ENCODE assay signal across 9 mouse cellular contexts in genomic region chr4:151129725-151130557, GRCm38 (mm10). TPM values are rescaled to one million over a fixed set of nuclear protein-coding genes. Genes with fewer than 3 reads are reported as not detected.
A peak's percentile ranks its signal among the peaks of the same experiment; 100 is the strongest.
DNase-seq lines count a peak whose midpoint lies in the region; ATAC-seq and TF ChIP-seq lines count a peak whose summit lies in the region.
"Had no signal": no experiment of that assay in that cellular context is flagged by ENCODE, and none has a peak within 500 bp of the region (broad histone marks: within the 10 kb centered on the region; RNA-seq: fewer than 3 reads in every experiment).

No protein-coding gene starts in this region.

- 68% methylated on average over 15 of the region's 16 CpGs for WGBS in intestine, embryonic 14.5 days
- WGBS in intestine, postnatal 0 days = 73% methylated on average over 16 of the region's 16 CpGs
- 62% methylated on average over 16 of the region's 16 CpGs for WGBS in embryonic facial prominence, embryonic 13.5 days
- 63% methylated on average over 16 of the region's 16 CpGs for WGBS in heart, embryonic 13.5 days
- WGBS in midbrain, embryonic 10.5 days = 76% methylated on average over 16 of the region's 16 CpGs

- DNase-seq in intestine, embryonic 14.5 days (ENCODE audit: low spot score) = no peak
- no peak for DNase-seq in midbrain, embryonic 10.5 days (ENCODE audit: low spot score)
- DNase-seq in spleen, postnatal 36 days (ENCODE audit: low spot score in 2 of 2) = no peak
- DNase-seq in lung, postnatal 36 days = no peak
- DNase-seq: kidney, adult 2 months had no signal

- H3K36me3 ChIP-seq in intestine, embryonic 14.5 days (ENCODE audit: control insufficient read depth, insufficient read depth, low read length) = no peaks in the 10 kb centered on the region
- no peaks in the 10 kb centered on the region for H3K36me3 ChIP-seq in intestine, postnatal 0 days (ENCODE audit: control insufficient read depth, insufficient read depth)
- H3K36me3 ChIP-seq in embryonic facial prominence, embryonic 13.5 days = peaks cover 8% of the 10 kb centered on the region
- H3K36me3 ChIP-seq in heart, embryonic 13.5 days = no peaks in the 10 kb centered on the region
- peaks cover 23% of the 10 kb centered on the region for H3K36me3 ChIP-seq in midbrain, embryonic 10.5 days

- 0 out of 2 replicates have a peak, but pooled peaks cover 7% of the 10 kb centered on the region for H3K4me1 ChIP-seq in intestine, embryonic 14.5 days (replicated peaks; ENCODE audit: control insufficient read depth, insufficient read depth, low read length)
- H3K4me1 ChIP-seq in intestine, postnatal 0 days (replicated peaks; ENCODE audit: control insufficient read depth, insufficient read depth, low read length) = no peaks in the 10 kb centered on the region
- H3K4me1 ChIP-seq in embryonic facial prominence, embryonic 13.5 days = peaks cover 44% of the 10 kb centered on the region
- H3K4me1 ChIP-seq in heart, embryonic 13.5 days = peaks cover 56% of the 10 kb centered on the region
- peaks cover 56% of the 10 kb centered on the region for H3K4me1 ChIP-seq in midbrain, embryonic 10.5 days

- no peaks in the 10 kb centered on the region for H3K9me3 ChIP-seq in intestine, embryonic 14.5 days (ENCODE audit: control insufficient read depth, low read length)
- H3K9me3 ChIP-seq in intestine, postnatal 0 days (ENCODE audit: control insufficient read depth) = no peaks in the 10 kb centered on the region
- no peaks in the 10 kb centered on the region for H3K9me3 ChIP-seq in embryonic facial prominence, embryonic 13.5 days
- no peaks in the 10 kb centered on the region for H3K9me3 ChIP-seq in heart, embryonic 13.5 days
- H3K9me3 ChIP-seq in midbrain, embryonic 10.5 days (replicated peaks) = no peaks in the 10 kb centered on the region

- no peak overlapping the region for H3K4me3 ChIP-seq in intestine, embryonic 14.5 days (ENCODE audit: low read depth, low read length)
- H3K4me3 ChIP-seq in intestine, postnatal 0 days (ENCODE audit: low read depth, low read length) = no peak overlapping the region
- peak overlapping the region; percentile 63 for H3K4me3 ChIP-seq in embryonic facial prominence, embryonic 13.5 days
- peak overlapping the region; percentile 75 for H3K4me3 ChIP-seq in heart, embryonic 13.5 days
- H3K4me3 ChIP-seq in midbrain, embryonic 10.5 days = peak overlapping the region; percentile 76

- H3K27ac ChIP-seq in intestine, embryonic 14.5 days (ENCODE audit: low read depth) = no peak overlapping the region
- no peak overlapping the region for H3K27ac ChIP-seq in intestine, postnatal 0 days (ENCODE audit: low read depth, low read length)
- peak overlapping the region; percentile 97 for H3K27ac ChIP-seq in embryonic facial prominence, embryonic 13.5 days
- H3K27ac ChIP-seq in heart, embryonic 13.5 days (replicated peaks) = no peak overlapping the region
- peak overlapping the region; percentile 100 for H3K27ac ChIP-seq in midbrain, embryonic 10.5 days (replicated peaks)

- no peak for TF ChIP-seq CTCF in intestine, postnatal 0 days (IDR thresholded peaks at IDR 0.05; ENCODE audit: low read depth)

- H3K4me2 ChIP-seq in intestine, embryonic 14.5 days (ENCODE audit: low read length) = peak overlapping the region; percentile 86
- no peak overlapping the region for H3K4me2 ChIP-seq in intestine, postnatal 0 days (replicated peaks; ENCODE audit: low read depth)
- H3K4me2 ChIP-seq in embryonic facial prominence, embryonic 13.5 days = peak overlapping the region; percentile 83
- peak overlapping the region; percentile 83 for H3K4me2 ChIP-seq in heart, embryonic 13.5 days

- no peaks in the 10 kb centered on the region for H3K27me3 ChIP-seq in intestine, embryonic 14.5 days (replicated peaks; ENCODE audit: control insufficient read depth, insufficient read depth, low read length)
- H3K27me3 ChIP-seq in intestine, postnatal 0 days (replicated peaks; ENCODE audit: control insufficient read depth, insufficient read depth, low read length) = peaks cover 16% of the 10 kb centered on the region
- H3K27me3 ChIP-seq in embryonic facial prominence, embryonic 13.5 days = no peaks in the 10 kb centered on the region
- peaks cover 21% of the 10 kb centered on the region; the same call in 1 of the 2 replicates for H3K27me3 ChIP-seq in heart, embryonic 13.5 days (replicated peaks)
- H3K27me3 ChIP-seq in midbrain, embryonic 10.5 days (ENCODE audit: low read depth, poor library complexity, severe bottlenecking) = peaks cover 42% of the 10 kb centered on the region

- ATAC-seq in intestine, embryonic 14.5 days (replicated peaks; ENCODE audit: low FRiP score, low TSS enrichment, low read depth) = no peak
- ATAC-seq in intestine, postnatal 0 days = no peak
- no peak for ATAC-seq in embryonic facial prominence, embryonic 13.5 days (ENCODE audit: insufficient number of reproducible peaks, insufficient read depth, low FRiP score, low TSS enrichment, low read depth)
- no peak for ATAC-seq in heart, embryonic 13.5 days (ENCODE audit: extremely low read depth, insufficient number of reproducible peaks, low FRiP score, low TSS enrichment)
- ATAC-seq in granulocyte monocyte progenitor cell, adult 5-6 weeks (replicated peaks; ENCODE audit: poor library complexity, severe bottlenecking) = no peak

- no peak overlapping the region for H3K9ac ChIP-seq in intestine, embryonic 14.5 days (ENCODE audit: low read length)
- H3K9ac ChIP-seq in intestine, postnatal 0 days (ENCODE audit: low read depth, low read length) = no peak overlapping the region
- H3K9ac ChIP-seq in embryonic facial prominence, embryonic 13.5 days = peak overlapping the region; percentile 92
- H3K9ac ChIP-seq in heart, embryonic 13.5 days = peak overlapping the region; percentile 92

RNA-seq across cellular contexts. Expression of gene Gm13090, which starts 40.6 kb away (rescaled TPM):
- not detected in 2 replicates for polyA plus RNA-seq in intestine, embryonic 14.5 days (2014; fragmentation: Nextera tagmentation; extraction: Ambion mirVana)
- polyA plus RNA-seq in intestine, postnatal 0 days (2015; fragmentation: Nextera tagmentation; extraction: Ambion mirVana) = not detected in 2 replicates
- not detected in 2 replicates for polyA plus RNA-seq in embryonic facial prominence, embryonic 13.5 days (2015; fragmentation: Nextera tagmentation; extraction: Ambion mirVana)
- not detected in 2 replicates for polyA plus RNA-seq in heart, embryonic 13.5 days (2015; fragmentation: Nextera tagmentation; extraction: Ambion mirVana)
- polyA plus RNA-seq in midbrain, embryonic 10.5 days (2016; fragmentation: Nextera tagmentation; extraction: Ambion mirVana) = not detected in 2 replicates
- total RNA-seq in granulocyte monocyte progenitor cell, adult 5-6 weeks (2014; fragmentation: Nextera tagmentation) = not detected in 2 replicates
- not detected in 2 replicates for total RNA-seq in granulocyte monocyte progenitor cell, adult 5-6 weeks (2017)
- polyA plus RNA-seq: kidney, adult 2 months had no signal

Comparison
In these comparisons a context has a peak if more than half of its experiments do, and no peak if none do; other contexts are left out.
1. H3K27ac ChIP-seq: peak in embryonic facial prominence, embryonic 13.5 days (single experiment) and midbrain, embryonic 10.5 days (single experiment); none in intestine, embryonic 14.5 days (single experiment), intestine, postnatal 0 days (single experiment) and heart, embryonic 13.5 days (single experiment).
2. H3K4me3 ChIP-seq: peak in embryonic facial prominence, embryonic 13.5 days (single experiment), heart, embryonic 13.5 days (single experiment) and midbrain, embryonic 10.5 days (single experiment); none in intestine, embryonic 14.5 days (single experiment) and intestine, postnatal 0 days (single experiment).
3. H3K9ac ChIP-seq: peak in embryonic facial prominence, embryonic 13.5 days (single experiment) and heart, embryonic 13.5 days (single experiment); none in intestine, embryonic 14.5 days (single experiment) and intestine, postnatal 0 days (single experiment).